Mouse (Mus musculus) forebrain, embryonic 10.5 days (tissue): ENCODE results near the gene Eid3. TPM values are rescaled to one million over a fixed set of nuclear protein-coding genes. Genes with fewer than 3 reads are reported as not detected.

Source experiments
- DNase-seq: peaks from one replicate; pipeline ENCODE4 v3.0.0-alpha.2; 2017; ENCODE audit warnings: low spot score; ENCODE audit errors: extremely low spot score
- H3K27ac ChIP-seq: fragments of 300-500 bp; sonication (generic); 2 replicates; pipeline ENCODE4 v1.5.1; 2016; ENCODE audit warnings: mild to moderate bottlenecking
- H3K27me3 ChIP-seq: fragments of 300-500 bp; sonication (generic); 2 replicates; pipeline ENCODE4 v1.6.1; 2016; ENCODE audit warnings: mild to moderate bottlenecking; ENCODE audit not compliant: poor library complexity, severe bottlenecking
- H3K36me3 ChIP-seq: fragments of 300-500 bp; sonication (generic); replicated peaks from 2 replicates; pipeline ENCODE4 v1.6.1; 2016; ENCODE audit warnings: mild to moderate bottlenecking, moderate library complexity
- H3K4me1 ChIP-seq: fragments of 300-500 bp; sonication (generic); 2 replicates; pipeline ENCODE4 v1.6.1; 2016
- H3K4me3 ChIP-seq: fragments of 300-500 bp; sonication (generic); 2 replicates; pipeline ENCODE4 v1.5.1; 2016; ENCODE audit warnings: mild to moderate bottlenecking, moderate library complexity
- H3K9me3 ChIP-seq: fragments of 300-500 bp; sonication (generic); 2 replicates; pipeline ENCODE4 v1.6.1; 2016; ENCODE audit warnings: mild to moderate bottlenecking, moderate library complexity
- WGBS: fragments of 180-500 bp; shearing (Covaris S2); methylation state at CpG from one replicate; pipeline ENCODE4 v1.1.7; 2016; 5-methylcytosine and 5-hydroxymethylcytosine counted together
- polyA plus RNA-seq: library from polyadenylated mRNA; unstranded; fragments of >200 nt; fragmentation: Nextera tagmentation; extraction: Ambion mirVana; gene quantifications from 2 replicates; pipeline ENCODE4 v1.2.1, GENCODE M21; 2016

Eid3 gene
- polyA plus RNA-seq, 1 experiment from 2014 or later: 0.57 TPM

GRCm38 (mm10) chr10:82868418-82869086 is 2.1 kb downstream of the Eid3 start:
- WGBS: 89% methylated on average over 6 of the region's 6 CpGs
- Histone ChIP-seq H3K27me3 (no peaks in the 10 kb centered on the region), H3K4me3 (no peak overlapping the region), H3K9me3 (no peaks in the 10 kb centered on the region), H3K27ac (no peak overlapping the region), H3K36me3 (peaks cover 95% of the 10 kb centered on the region), H3K4me1 (peaks cover 18% of the 10 kb centered on the region)
- DNase-seq: no peak

GRCm38 (mm10) chr10:82875446-82875845 is 9.0 kb downstream of the Eid3 start:
- no peaks in the 10 kb centered on the region for H3K9me3 ChIP-seq
- no peak overlapping the region for H3K27ac ChIP-seq
- peaks cover 95% of the 10 kb centered on the region for H3K36me3 ChIP-seq
- no peaks in the 10 kb centered on the region for H3K27me3 ChIP-seq
- H3K4me1 ChIP-seq: peaks cover 4% of the 10 kb centered on the region
- DNase-seq: no peak
- H3K4me3 ChIP-seq: no peak overlapping the region
- 92% methylated on average over 10 of the region's 10 CpGs for WGBS

GRCm38 (mm10) chr10:82876076-82876796 is 9.8 kb downstream of the Eid3 start:
- WGBS: 84% methylated on average over 16 of the region's 16 CpGs
- no peaks in the 10 kb centered on the region for H3K9me3 ChIP-seq
- no peak for DNase-seq
- H3K27ac ChIP-seq: no peak overlapping the region
- no peak overlapping the region for H3K4me3 ChIP-seq
- H3K36me3 ChIP-seq: peaks cover 95% of the 10 kb centered on the region
- no peaks in the 10 kb centered on the region for H3K27me3 ChIP-seq
- peaks cover 4% of the 10 kb centered on the region for H3K4me1 ChIP-seq

- Histone ChIP-seq H3K4me3 (no peak overlapping the region), H3K4me1 (no peaks in the 10 kb centered on the region), H3K36me3 (peaks cover 98% of the 10 kb centered on the region), H3K27ac (no peak overlapping the region), H3K9me3 (no peaks in the 10 kb centered on the region), H3K27me3 (no peaks in the 10 kb centered on the region)
- no peak for DNase-seq
- 96% methylated on average over 6 of the region's 6 CpGs for WGBS
Observed at GRCm38 (mm10) chr10:82887354-82887753, 20.9 kb downstream of the Eid3 start.

GRCm38 (mm10) chr10:82888576-82888975 is 22.1 kb downstream of the Eid3 start:
- DNase-seq: no peak
- 92% methylated on average over 8 of the region's 8 CpGs for WGBS
- no peak overlapping the region for H3K4me3 ChIP-seq
- no peaks in the 10 kb centered on the region for H3K9me3 ChIP-seq
- peaks cover 9% of the 10 kb centered on the region; the same call in 1 of the 2 replicates for H3K4me1 ChIP-seq
- H3K27ac ChIP-seq: no peak overlapping the region
- H3K27me3 ChIP-seq: no peaks in the 10 kb centered on the region
- peaks cover 98% of the 10 kb centered on the region for H3K36me3 ChIP-seq

GRCm38 (mm10) chr10:82889447-82889973 is 23.1 kb downstream of the Eid3 start:
- Histone ChIP-seq H3K36me3 (peaks cover 98% of the 10 kb centered on the region), H3K9me3 (no peaks in the 10 kb centered on the region), H3K4me1 (peaks cover 9% of the 10 kb centered on the region; the same call in 1 of the 2 replicates), H3K27ac (no peak overlapping the region), H3K4me3 (no peak overlapping the region), H3K27me3 (no peaks in the 10 kb centered on the region)
- 93% methylated on average over 9 of the region's 9 CpGs for WGBS
- DNase-seq: no peak

- H3K27ac ChIP-seq: no peak overlapping the region
- peaks cover 98% of the 10 kb centered on the region for H3K36me3 ChIP-seq
- DNase-seq: no peak
- no peak overlapping the region for H3K4me3 ChIP-seq
- no peaks in the 10 kb centered on the region for H3K9me3 ChIP-seq
- peaks cover 9% of the 10 kb centered on the region; the same call in 1 of the 2 replicates for H3K4me1 ChIP-seq
- no peaks in the 10 kb centered on the region for H3K27me3 ChIP-seq
- WGBS: 80% methylated on average over 2 of the region's 2 CpGs
Observed at GRCm38 (mm10) chr10:82890936-82891335, 24.5 kb downstream of the Eid3 start.

GRCm38 (mm10) chr10:82891427-82891826 is 25.0 kb downstream of the Eid3 start:
- 90% methylated on average over 7 of the region's 7 CpGs for WGBS

GRCm38 (mm10) chr10:82892442-82893055 is 26.1 kb downstream of the Eid3 start:
- WGBS: 91% methylated on average over 9 of the region's 9 CpGs
- Histone ChIP-seq H3K27me3 (no peaks in the 10 kb centered on the region), H3K27ac (no peak overlapping the region), H3K9me3 (no peaks in the 10 kb centered on the region), H3K4me3 (no peak overlapping the region), H3K36me3 (peaks cover 98% of the 10 kb centered on the region), H3K4me1 (peaks cover 9% of the 10 kb centered on the region; the same call in 1 of the 2 replicates)
- DNase-seq: no peak

More at GRCm38 (mm10) chr10:82891427-82891826, 25.0 kb downstream of the Eid3 start:
- peaks cover 9% of the 10 kb centered on the region; the same call in 1 of the 2 replicates for H3K4me1 ChIP-seq
- no peak overlapping the region for H3K4me3 ChIP-seq
- H3K27ac ChIP-seq: no peak overlapping the region
- no peak for DNase-seq
- H3K27me3 ChIP-seq: no peaks in the 10 kb centered on the region
- H3K9me3 ChIP-seq: no peaks in the 10 kb centered on the region
- peaks cover 98% of the 10 kb centered on the region for H3K36me3 ChIP-seq

- no peak overlapping the region for H3K27ac ChIP-seq
- peaks cover 98% of the 10 kb centered on the region for H3K36me3 ChIP-seq
- no peak overlapping the region for H3K4me3 ChIP-seq
- WGBS: 89% methylated on average over 18 of the region's 18 CpGs
- H3K4me1 ChIP-seq: peaks cover 9% of the 10 kb centered on the region; the same call in 1 of the 2 replicates
- H3K27me3 ChIP-seq: no peaks in the 10 kb centered on the region
- H3K9me3 ChIP-seq: no peaks in the 10 kb centered on the region
- DNase-seq: no peak
Observed at GRCm38 (mm10) chr10:82893872-82894650, 27.6 kb downstream of the Eid3 start.

GRCm38 (mm10) chr10:82897936-82898335 is 31.5 kb downstream of the Eid3 start:
- no peaks in the 10 kb centered on the region for H3K27me3 ChIP-seq
- H3K9me3 ChIP-seq: no peaks in the 10 kb centered on the region
- WGBS: 94% methylated on average over 13 of the region's 13 CpGs
- no peak for DNase-seq
- H3K36me3 ChIP-seq: peaks cover 64% of the 10 kb centered on the region
- H3K4me3 ChIP-seq: no peak overlapping the region
- H3K27ac ChIP-seq: no peak overlapping the region
- H3K4me1 ChIP-seq: peaks cover 29% of the 10 kb centered on the region

GRCm38 (mm10) chr10:82898893-82899292 is 32.5 kb downstream of the Eid3 start:
- Histone ChIP-seq H3K27ac (no peak overlapping the region), H3K4me3 (no peak overlapping the region), H3K4me1 (peaks cover 24% of the 10 kb centered on the region), H3K27me3 (no peaks in the 10 kb centered on the region), H3K9me3 (no peaks in the 10 kb centered on the region), H3K36me3 (peaks cover 54% of the 10 kb centered on the region)
- WGBS: 71% methylated on average over 7 of the region's 7 CpGs
- no peak for DNase-seq
